Mouse (Mus musculus): ENCODE results near the gene Fbxo24. TPM values are rescaled to one million over a fixed set of nuclear protein-coding genes. Genes with fewer than 3 reads are reported as not detected.

Fbxo24 gene
- polyA plus RNA-seq, 1 experiment: 0.31 TPM

GRCm38 (mm10) chr5:137668971-137669370, 40.2 kb upstream of the Fbxo24 start:
- TF ChIP-seq CTCF (IDR thresholded peaks at IDR 0.05; ENCODE audit: borderline replicate concordance, insufficient read depth, low read depth, low read length) (no peak), POLR2A (IDR thresholded peaks at IDR 0.05; ENCODE audit: borderline replicate concordance, insufficient read depth, low read length) (no peak)
- Histone ChIP-seq H3K27me3 (ENCODE audit: control insufficient read depth, insufficient read depth, low read length) (no peaks in the 10 kb centered on the region), H3K4me3 (replicated peaks; ENCODE audit: insufficient read depth, low read depth, low read length) (no peak overlapping the region), H3K4me1 (ENCODE audit: control insufficient read depth, insufficient read depth, low read length) (no peaks in the 10 kb centered on the region), H3K27ac (ENCODE audit: insufficient read depth, low read length) (no peak overlapping the region)
- 20% methylated on average over 10 of the region's 10 CpGs for WGBS
- DNase-seq: no peak

- H3K4me1 ChIP-seq (ENCODE audit: control insufficient read depth, insufficient read depth, low read length): no peaks in the 10 kb centered on the region
- H3K4me3 ChIP-seq (replicated peaks; ENCODE audit: insufficient read depth, low read depth, low read length): no peak overlapping the region
- 67% methylated on average over 9 of the region's 9 CpGs for WGBS
- DNase-seq: no peak
- H3K27me3 ChIP-seq (ENCODE audit: control insufficient read depth, insufficient read depth, low read length): no peaks in the 10 kb centered on the region
- H3K27ac ChIP-seq (ENCODE audit: insufficient read depth, low read length): no peak overlapping the region
- no peak for TF ChIP-seq POLR2A (IDR thresholded peaks at IDR 0.05; ENCODE audit: borderline replicate concordance, insufficient read depth, low read length)
- no peak for TF ChIP-seq CTCF (IDR thresholded peaks at IDR 0.05; ENCODE audit: borderline replicate concordance, insufficient read depth, low read depth, low read length)
Measured at GRCm38 (mm10) chr5:137663057-137663456, 34.3 kb upstream of the Fbxo24 start.

- no peak for TF ChIP-seq CTCF (IDR thresholded peaks at IDR 0.05; ENCODE audit: borderline replicate concordance, insufficient read depth, low read depth, low read length)
- no peak for TF ChIP-seq POLR2A (IDR thresholded peaks at IDR 0.05; ENCODE audit: borderline replicate concordance, insufficient read depth, low read length)
- DNase-seq: peak in 1 of 2 experiments; percentile 6
Measured at GRCm38 (mm10) chr5:137660064-137660688, 31.4 kb upstream of the Fbxo24 start.

GRCm38 (mm10) chr5:137656977-137657376, 28.2 kb upstream of the Fbxo24 start:
- peaks cover 7% of the 10 kb centered on the region for H3K4me1 ChIP-seq (ENCODE audit: control insufficient read depth, insufficient read depth, low read length)
- H3K4me3 ChIP-seq (replicated peaks; ENCODE audit: insufficient read depth, low read depth, low read length): no peak overlapping the region
- no peak for TF ChIP-seq POLR2A (IDR thresholded peaks at IDR 0.05; ENCODE audit: borderline replicate concordance, insufficient read depth, low read length)
- peak; percentile 85 for TF ChIP-seq CTCF (IDR thresholded peaks at IDR 0.05; ENCODE audit: borderline replicate concordance, insufficient read depth, low read depth, low read length)
- no peaks in the 10 kb centered on the region for H3K27me3 ChIP-seq (ENCODE audit: control insufficient read depth, insufficient read depth, low read length)
- peak; percentile 76 to 77 for DNase-seq
- WGBS: 17% methylated on average over 6 of the region's 6 CpGs
- no peak overlapping the region for H3K27ac ChIP-seq (ENCODE audit: insufficient read depth, low read length)

More at GRCm38 (mm10) chr5:137660064-137660688, 31.4 kb upstream of the Fbxo24 start:
- Histone ChIP-seq H3K4me3 (replicated peaks; ENCODE audit: insufficient read depth, low read depth, low read length) (no peak overlapping the region), H3K27ac (ENCODE audit: insufficient read depth, low read length) (no peak overlapping the region), H3K4me1 (ENCODE audit: control insufficient read depth, insufficient read depth, low read length) (peaks cover 3% of the 10 kb centered on the region; the same call in 1 of the 2 replicates), H3K27me3 (ENCODE audit: control insufficient read depth, insufficient read depth, low read length) (no peaks in the 10 kb centered on the region)
- 86% methylated on average over 6 of the region's 6 CpGs for WGBS

- DNase-seq: no peak
- TF ChIP-seq CTCF (IDR thresholded peaks at IDR 0.05; ENCODE audit: borderline replicate concordance, insufficient read depth, low read depth, low read length) (no peak), POLR2A (IDR thresholded peaks at IDR 0.05; ENCODE audit: borderline replicate concordance, insufficient read depth, low read length) (no peak)
- H3K4me3 ChIP-seq (replicated peaks; ENCODE audit: insufficient read depth, low read depth, low read length): no peak overlapping the region
- WGBS: 74% methylated on average over 7 of the region's 7 CpGs
- peaks cover 7% of the 10 kb centered on the region for H3K4me1 ChIP-seq (ENCODE audit: control insufficient read depth, insufficient read depth, low read length)
- H3K27ac ChIP-seq (ENCODE audit: insufficient read depth, low read length): no peak overlapping the region
- H3K27me3 ChIP-seq (ENCODE audit: control insufficient read depth, insufficient read depth, low read length): no peaks in the 10 kb centered on the region
Measured at GRCm38 (mm10) chr5:137654746-137655145, 25.9 kb upstream of the Fbxo24 start.

GRCm38 (mm10) chr5:137653366-137653765, 24.6 kb upstream of the Fbxo24 start:
- H3K4me3 ChIP-seq (replicated peaks; ENCODE audit: insufficient read depth, low read depth, low read length): no peak overlapping the region
- no peak for DNase-seq
- TF ChIP-seq POLR2A (IDR thresholded peaks at IDR 0.05; ENCODE audit: borderline replicate concordance, insufficient read depth, low read length) (no peak), CTCF (IDR thresholded peaks at IDR 0.05; ENCODE audit: borderline replicate concordance, insufficient read depth, low read depth, low read length) (no peak)
- 90% methylated on average over 10 of the region's 10 CpGs for WGBS
- H3K27ac ChIP-seq (ENCODE audit: insufficient read depth, low read length): no peak overlapping the region
- H3K27me3 ChIP-seq (ENCODE audit: control insufficient read depth, insufficient read depth, low read length): no peaks in the 10 kb centered on the region
- H3K4me1 ChIP-seq (ENCODE audit: control insufficient read depth, insufficient read depth, low read length): peaks cover 7% of the 10 kb centered on the region

GRCm38 (mm10) chr5:137652474-137652873, 23.7 kb upstream of the Fbxo24 start:
- Histone ChIP-seq H3K27ac (ENCODE audit: insufficient read depth, low read length) (peak overlapping the region; percentile 12; the same call in 1 of the 2 replicates), H3K4me3 (replicated peaks; ENCODE audit: insufficient read depth, low read depth, low read length) (no peak overlapping the region), H3K4me1 (ENCODE audit: control insufficient read depth, insufficient read depth, low read length) (peaks cover 7% of the 10 kb centered on the region), H3K27me3 (ENCODE audit: control insufficient read depth, insufficient read depth, low read length) (no peaks in the 10 kb centered on the region)
- DNase-seq: peak; percentile 76 to 78
- WGBS: 15% methylated on average over 3 of the region's 3 CpGs
- TF ChIP-seq POLR2A (IDR thresholded peaks at IDR 0.05; ENCODE audit: borderline replicate concordance, insufficient read depth, low read length) (no peak), CTCF (IDR thresholded peaks at IDR 0.05; ENCODE audit: borderline replicate concordance, insufficient read depth, low read depth, low read length) (peak; percentile 71)

Data from cerebellum, adult 2 months (tissue).